Mouse (Mus musculus) heart, adult 2 months (tissue): ENCODE data around the gene Paqr4.

Experiments used
- CTCF ChIP-seq: fragments of 200-600 bp; IDR thresholded peaks from 2 replicates; pipeline ENCODE4 v1.8.1; 2022; ENCODE audit warnings: antibody characterized with exemption, mild to moderate bottlenecking, moderate library complexity
- EP300 ChIP-seq: fragments of 200-500 bp; IDR thresholded peaks from 2 replicates; pipeline ENCODE4 v1.6.1; 2011; ENCODE audit warnings: low read depth, low read length, control low read depth; ENCODE audit not compliant: insufficient read depth

DNA sequence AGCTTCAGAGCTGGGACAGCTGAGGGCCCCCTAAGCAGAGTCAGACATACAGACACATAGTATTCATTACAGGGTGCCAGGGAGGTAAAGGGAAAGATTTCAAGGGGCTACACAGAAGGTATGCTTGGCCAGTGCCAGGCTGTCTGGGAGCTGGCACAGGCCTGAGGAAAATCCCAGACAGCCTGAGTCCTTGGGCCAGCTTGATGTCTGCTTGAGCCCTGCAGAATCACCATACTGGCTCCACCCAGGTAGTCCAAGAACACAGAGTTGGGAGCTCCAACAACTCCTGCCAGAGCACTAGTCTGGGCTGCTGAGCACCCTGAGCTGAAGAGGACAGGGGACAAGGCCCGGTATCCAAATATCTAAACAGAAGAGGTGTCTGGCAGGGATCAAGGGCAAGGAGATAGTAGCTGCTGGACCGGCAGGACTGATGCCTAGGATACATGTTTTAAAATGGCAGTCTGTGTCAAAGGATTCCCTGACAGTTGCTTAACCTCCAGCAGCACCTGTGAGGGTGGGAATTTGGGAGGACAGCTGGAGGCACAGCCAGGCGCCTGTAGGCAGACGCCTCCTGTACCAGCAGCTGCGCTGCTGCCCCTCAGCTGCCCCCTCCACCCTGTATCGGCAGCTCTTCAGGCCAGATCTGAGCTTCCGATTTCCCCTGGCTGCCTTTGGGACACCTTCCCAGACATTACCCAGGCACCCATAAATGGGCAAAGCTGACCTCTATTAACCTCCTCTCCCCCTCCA is 18.1 kb downstream of the Paqr4 start, which contains the start of gene 1520401A03Rik:
- TF ChIP-seq CTCF, result no peak
- no peak for TF ChIP-seq EP300
